Mouse (Mus musculus): ENCODE results near the gene Pgp.

Gene Pgp

GRCm38 (mm10) chr17:24514270-24515257, 44.4 kb downstream of the Pgp start:
- DNase-seq (ENCODE audit: extremely low read depth, low read depth): no peak

GRCm38 (mm10) chr17:24520450-24520849, 50.3 kb downstream of the Pgp start:
- DNase-seq (ENCODE audit: extremely low read depth, low read depth): no peak

Measured in MEL-GATA-1-ER (cell line).